Mouse (Mus musculus) heart, embryonic 12.5 days (tissue): ENCODE measurements at regions not wholly inside any gene's neighbourhood (a gene's known extent, or its start where the extent isn't known, plus 50 kb on each side); places are given as distances from the start of the nearest gene placed in this dataset.

Experiments used
- ATAC-seq: fragments of 200-750 bp; cut with Nextera tagmentation; 2 replicates; pipeline ENCODE4 v1.8.0; 2017; ENCODE audit warnings: moderate TSS enrichment, moderate library complexity; ENCODE audit not compliant: insufficient number of reproducible peaks, low FRiP score
- H3K27ac ChIP-seq: fragments of 300-500 bp; sonication (generic); 2 replicates; pipeline ENCODE4 v1.5.1; 2016; ENCODE audit warnings: mild to moderate bottlenecking, moderate library complexity; ENCODE audit not compliant: poor library complexity, severe bottlenecking
- H3K27me3 ChIP-seq: fragments of 300-500 bp; sonication (generic); replicated peaks from 2 replicates; pipeline ENCODE4 v1.6.1; 2016; ENCODE audit warnings: mild to moderate bottlenecking, moderate library complexity
- H3K36me3 ChIP-seq: fragments of 300-500 bp; sonication (generic); 2 replicates; pipeline ENCODE4 v1.6.1; 2016; ENCODE audit warnings: mild to moderate bottlenecking, moderate library complexity
- H3K4me1 ChIP-seq: fragments of 300-500 bp; sonication (generic); replicated peaks from 2 replicates; pipeline ENCODE4 v1.6.1; 2016; ENCODE audit warnings: mild to moderate bottlenecking
- H3K4me2 ChIP-seq: fragments of 300-500 bp; sonication (generic); 2 replicates; pipeline ENCODE4 v1.6.1; 2016; ENCODE audit warnings: mild to moderate bottlenecking, moderate library complexity
- H3K4me3 ChIP-seq: fragments of 300-500 bp; sonication (generic); 2 replicates; pipeline ENCODE4 v1.5.1; 2016; ENCODE audit warnings: mild to moderate bottlenecking
- H3K9ac ChIP-seq: fragments of 300-500 bp; sonication (generic); 2 replicates; pipeline ENCODE4 v1.6.1; 2016; ENCODE audit warnings: mild to moderate bottlenecking, moderate library complexity
- H3K9me3 ChIP-seq: fragments of 300-500 bp; sonication (generic); replicated peaks from 2 replicates; pipeline ENCODE4 v1.6.1; 2016; ENCODE audit warnings: mild to moderate bottlenecking, moderate library complexity
- WGBS: fragments of 180-500 bp; shearing (Covaris S2); methylation state at CpG from one replicate; pipeline ENCODE4 v1.1.7; 2016; 5-methylcytosine and 5-hydroxymethylcytosine counted together

DNA sequence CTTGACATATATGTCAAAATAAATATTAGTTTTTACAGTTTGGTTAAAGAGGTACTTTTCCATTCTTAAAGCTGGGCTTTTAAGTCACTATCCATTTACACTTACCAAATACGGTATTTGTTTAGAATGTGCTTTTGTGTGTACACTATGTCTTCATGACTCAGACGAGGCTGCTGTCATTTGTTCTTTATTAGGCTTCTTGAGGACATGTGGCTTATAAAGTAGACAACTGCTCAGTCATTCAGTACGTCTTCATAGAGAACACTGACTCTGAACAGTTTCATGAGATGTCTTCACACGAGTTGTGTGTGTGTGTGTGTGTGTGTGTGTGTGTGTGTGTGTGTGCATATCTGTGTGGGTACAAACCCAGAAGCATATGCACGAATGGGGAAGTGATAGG, 216.1 kb downstream of the Fbxo8 start:
- Histone ChIP-seq H3K9ac (no peak overlapping the region), H3K4me2 (no peak overlapping the region), H3K36me3 (no peaks in the 10 kb centered on the region), H3K4me1 (no peaks in the 10 kb centered on the region), H3K4me3 (no peak overlapping the region), H3K27ac (no peak overlapping the region), H3K27me3 (no peaks in the 10 kb centered on the region), H3K9me3 (no peaks in the 10 kb centered on the region; the same call in 1 of the 2 replicates)
- 68% methylated on average over 5 of the region's 5 CpGs for WGBS
- no peak for ATAC-seq

DNA sequence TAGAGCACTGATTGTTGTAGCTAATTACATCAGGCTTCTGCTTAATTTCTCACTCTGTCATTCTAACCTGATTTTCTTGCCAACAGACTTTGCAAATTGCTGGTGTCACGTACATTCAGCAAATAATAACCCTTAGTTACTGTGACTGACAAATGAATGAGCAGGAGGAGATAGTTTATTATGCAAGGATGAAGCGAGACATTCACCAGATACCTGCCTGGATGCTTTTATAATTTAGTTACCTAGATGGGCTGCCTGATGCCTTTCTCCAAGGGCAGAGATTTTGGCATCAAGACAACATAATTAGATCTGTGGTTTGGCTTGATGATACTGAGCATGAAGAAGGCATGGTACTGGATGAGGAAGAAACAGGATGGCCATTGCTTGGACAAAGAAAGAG, 233.6 kb downstream of the Fbxo8 start:
- H3K36me3 ChIP-seq: no peaks in the 10 kb centered on the region
- H3K9me3 ChIP-seq: 0 out of 2 replicates have a peak, but pooled peaks cover 2% of the 10 kb centered on the region
- no peak overlapping the region for H3K27ac ChIP-seq
- ATAC-seq: no peak
- H3K9ac ChIP-seq: no peak overlapping the region
- no peaks in the 10 kb centered on the region for H3K27me3 ChIP-seq
- H3K4me1 ChIP-seq: no peaks in the 10 kb centered on the region
- H3K4me2 ChIP-seq: no peak overlapping the region
- 72% methylated on average over 2 of the region's 2 CpGs for WGBS
- no peak overlapping the region for H3K4me3 ChIP-seq

DNA sequence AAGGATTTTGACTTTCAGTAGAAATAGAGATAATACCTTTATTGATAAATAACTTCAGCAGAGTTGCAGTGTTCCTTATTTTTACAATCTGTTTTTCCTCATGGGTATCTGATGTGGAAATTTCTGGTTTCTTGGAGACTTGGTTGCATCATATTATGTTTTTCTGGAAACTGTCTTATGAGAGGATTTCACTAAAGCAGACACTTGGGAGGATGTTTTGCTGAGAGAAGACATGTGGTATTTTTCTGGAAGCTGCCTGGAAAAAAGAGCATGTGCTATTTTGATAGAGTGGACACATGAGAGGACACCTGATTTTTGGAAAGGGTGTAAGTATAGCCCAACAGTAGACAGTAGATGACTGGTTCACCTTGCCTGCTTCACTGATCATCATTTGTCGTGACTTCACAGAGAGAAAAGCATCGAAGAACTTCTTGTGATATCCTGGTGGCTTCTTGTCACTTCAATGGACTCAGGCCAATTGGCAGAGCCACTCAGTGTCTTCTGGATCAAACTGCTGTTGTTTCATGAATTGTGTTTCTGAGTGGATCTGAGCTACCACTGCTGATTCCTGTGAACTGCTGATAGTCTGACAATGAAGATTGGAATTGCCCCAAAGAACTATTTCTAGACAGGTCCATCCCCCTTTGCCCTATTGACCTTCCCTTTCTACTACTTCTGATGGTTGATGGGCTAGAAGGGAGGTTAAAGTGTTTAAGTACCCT, 238.8 kb downstream of the Fbxo8 start:
- no peak overlapping the region for H3K9ac ChIP-seq
- H3K4me1 ChIP-seq: no peaks in the 10 kb centered on the region
- 85% methylated on average over 2 of the region's 2 CpGs for WGBS
- H3K4me3 ChIP-seq: no peak overlapping the region
- H3K9me3 ChIP-seq: no peaks in the 10 kb centered on the region
- H3K4me2 ChIP-seq: no peak overlapping the region
- H3K36me3 ChIP-seq: no peaks in the 10 kb centered on the region
- ATAC-seq: no peak
- H3K27me3 ChIP-seq: no peaks in the 10 kb centered on the region
- no peak overlapping the region for H3K27ac ChIP-seq

DNA sequence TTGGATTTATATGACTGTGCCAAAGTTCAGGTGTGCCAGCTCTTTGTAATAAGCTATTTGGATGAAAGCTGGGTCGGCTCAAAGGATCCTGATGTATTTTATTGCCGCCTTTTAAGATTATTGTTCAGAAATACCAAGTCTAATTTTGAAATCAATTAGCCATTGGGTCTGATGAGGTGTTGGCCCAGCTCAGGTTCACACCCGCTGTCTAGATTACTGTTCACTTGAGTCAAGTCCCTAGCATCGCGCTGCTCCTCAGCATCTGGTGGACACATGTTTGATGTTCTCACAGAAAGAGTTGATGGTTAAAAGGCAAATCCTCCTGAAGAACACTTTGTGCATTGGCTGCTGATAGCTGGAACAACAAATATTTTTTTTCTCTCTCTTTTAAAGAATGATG, 281.8 kb downstream of the Fbxo8 start:
- 87% methylated on average over 5 of the region's 5 CpGs for WGBS
- ATAC-seq: no peak
- Histone ChIP-seq H3K27ac (no peak overlapping the region; the same call in 1 of the 2 replicates), H3K36me3 (no peaks in the 10 kb centered on the region), H3K4me3 (no peak overlapping the region), H3K4me1 (peaks cover 8% of the 10 kb centered on the region; the same call in 1 of the 2 replicates), H3K9ac (no peak overlapping the region), H3K9me3 (no peaks in the 10 kb centered on the region), H3K27me3 (no peaks in the 10 kb centered on the region), H3K4me2 (no peak overlapping the region)

DNA sequence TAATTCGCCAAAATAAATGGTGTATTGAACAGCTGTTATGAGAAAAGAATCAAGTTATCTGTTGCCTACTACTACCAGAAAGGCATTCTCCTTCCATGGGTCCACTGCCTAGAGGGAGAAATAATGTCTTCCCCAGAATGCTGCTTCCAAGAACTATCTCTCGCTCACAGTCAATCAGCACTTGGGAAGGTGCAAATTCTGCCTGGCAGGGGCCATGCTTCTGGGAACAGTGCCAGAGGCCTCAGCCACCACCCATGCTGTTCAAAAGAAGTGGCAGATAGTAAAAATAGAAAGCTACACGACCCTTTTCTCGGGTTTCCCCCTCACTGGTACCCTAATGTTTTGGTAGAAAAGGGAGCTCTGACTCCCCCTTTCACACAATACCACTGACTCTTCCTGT, 282.2 kb downstream of the Fbxo8 start:
- Histone ChIP-seq H3K9me3 (no peaks in the 10 kb centered on the region), H3K9ac (no peak overlapping the region), H3K27me3 (no peaks in the 10 kb centered on the region), H3K36me3 (no peaks in the 10 kb centered on the region), H3K4me3 (no peak overlapping the region), H3K27ac (peak overlapping the region; percentile 61; the same call in 1 of the 2 replicates), H3K4me1 (peaks cover 8% of the 10 kb centered on the region; the same call in 1 of the 2 replicates), H3K4me2 (peak overlapping the region; percentile 23; the same call in 1 of the 2 replicates)
- peak; percentile 66; the same call in 1 of the 2 replicates for ATAC-seq
- WGBS: 23% methylated on average over 4 of the region's 4 CpGs

DNA sequence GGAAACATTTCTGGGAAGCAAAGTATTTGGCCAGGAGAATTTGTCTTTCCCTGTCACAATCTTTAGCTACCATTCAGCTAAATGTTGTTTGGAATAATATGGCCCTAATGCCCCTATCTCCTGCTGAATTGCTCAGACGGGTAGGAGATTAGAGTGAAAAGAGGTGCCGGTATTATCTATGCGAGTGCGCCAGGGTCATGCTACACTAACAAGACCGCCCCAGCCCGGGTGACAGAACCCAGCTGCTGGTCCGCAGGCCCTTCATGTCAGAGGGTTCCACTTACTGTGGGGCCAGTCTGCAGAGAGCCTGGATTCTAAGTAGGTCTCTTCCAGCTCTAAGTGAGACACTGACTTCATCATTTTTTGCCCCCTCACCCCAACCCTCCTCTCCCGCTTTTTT, 332.6 kb downstream of the Fbxo8 start:
- H3K9me3 ChIP-seq: no peaks in the 10 kb centered on the region
- peak overlapping the region; percentile 36 for H3K4me2 ChIP-seq
- H3K4me3 ChIP-seq: no peak overlapping the region
- no peak overlapping the region for H3K9ac ChIP-seq
- peak overlapping the region; percentile 78 for H3K27ac ChIP-seq
- WGBS: 2% methylated on average over 8 of the region's 8 CpGs
- no peaks in the 10 kb centered on the region for H3K27me3 ChIP-seq
- ATAC-seq: peak; percentile 92
- H3K4me1 ChIP-seq: peaks cover 7% of the 10 kb centered on the region
- no peaks in the 10 kb centered on the region for H3K36me3 ChIP-seq

DNA sequence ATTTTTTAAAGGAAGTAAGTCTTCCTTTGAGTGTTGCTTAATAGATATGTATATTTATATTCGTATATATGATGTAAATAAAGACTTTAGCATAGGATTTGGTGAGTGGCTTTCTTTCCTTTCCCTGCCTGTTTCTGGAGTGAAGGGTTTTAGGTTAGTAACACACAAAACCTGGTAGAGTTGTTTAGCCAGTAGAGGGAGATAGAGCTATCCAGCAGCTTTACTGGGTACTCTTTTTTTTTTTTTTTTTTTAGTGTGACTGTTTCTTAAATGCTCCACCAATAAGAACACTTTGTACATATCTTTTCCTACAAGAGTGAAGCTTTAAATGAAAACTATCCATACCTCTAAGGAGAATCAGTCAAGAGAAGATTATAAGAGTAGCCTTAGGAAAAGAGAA, 333.3 kb downstream of the Fbxo8 start:
- Histone ChIP-seq H3K9me3 (no peaks in the 10 kb centered on the region), H3K36me3 (no peaks in the 10 kb centered on the region), H3K4me3 (no peak overlapping the region), H3K27ac (no peak overlapping the region), H3K27me3 (no peaks in the 10 kb centered on the region), H3K4me2 (no peak overlapping the region), H3K4me1 (peaks cover 7% of the 10 kb centered on the region), H3K9ac (no peak overlapping the region)
- WGBS: 8% methylated on average over 1 of the region's 1 CpGs
- ATAC-seq: no peak

DNA sequence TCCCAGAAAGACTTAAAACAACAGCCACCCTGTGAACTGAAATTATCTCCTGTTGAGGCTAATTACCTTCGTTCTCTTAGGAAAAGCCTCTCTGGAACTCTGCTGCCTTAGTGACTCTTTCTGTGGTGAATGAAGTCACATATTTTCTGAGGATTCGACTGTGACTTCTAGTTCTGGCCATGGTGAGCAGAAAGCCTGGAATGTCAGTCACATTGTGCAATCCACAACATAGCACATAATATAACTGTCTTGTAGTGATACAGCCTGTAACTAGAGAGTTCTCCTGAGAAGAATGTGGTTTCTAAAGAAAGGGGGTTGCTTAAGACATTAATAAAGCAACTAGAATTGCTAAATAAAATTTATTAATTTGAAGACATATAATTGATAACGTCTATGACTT, 342.7 kb downstream of the Fbxo8 start:
- no peak overlapping the region for H3K4me3 ChIP-seq
- H3K27ac ChIP-seq: 0 out of 2 replicates have a peak overlapping the region, but pooled peaks have one; percentile 18
- ATAC-seq: no peak
- H3K4me1 ChIP-seq: peaks cover 5% of the 10 kb centered on the region; the same call in 1 of the 2 replicates
- WGBS: 34% methylated on average over 3 of the region's 3 CpGs
- H3K36me3 ChIP-seq: no peaks in the 10 kb centered on the region
- H3K27me3 ChIP-seq: no peaks in the 10 kb centered on the region
- H3K4me2 ChIP-seq: no peak overlapping the region
- H3K9me3 ChIP-seq: no peaks in the 10 kb centered on the region
- no peak overlapping the region for H3K9ac ChIP-seq

DNA sequence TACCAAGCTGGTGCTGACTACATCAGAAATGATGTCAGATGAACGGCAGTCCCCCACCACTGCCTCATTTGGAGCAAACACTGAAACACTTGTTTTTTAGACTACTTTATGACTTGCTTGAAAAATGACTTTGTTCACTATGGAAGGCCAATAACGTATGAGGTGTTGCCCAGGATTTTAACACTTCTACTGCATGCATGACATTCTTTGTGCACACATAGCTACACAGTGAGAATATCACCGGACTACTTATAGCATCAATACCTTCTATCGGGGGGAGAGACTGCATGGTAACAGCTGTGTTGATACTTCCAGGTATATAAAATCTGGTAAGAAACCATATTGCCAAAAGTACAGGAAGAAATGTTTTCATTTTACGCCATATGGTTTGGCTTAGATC, 364.5 kb downstream of the Fbxo8 start:
- peaks cover 3% of the 10 kb centered on the region; the same call in 1 of the 2 replicates for H3K4me1 ChIP-seq
- 61% methylated on average over 5 of the region's 5 CpGs for WGBS
- ATAC-seq: no peak
- no peak overlapping the region for H3K9ac ChIP-seq
- no peak overlapping the region for H3K4me2 ChIP-seq
- H3K27me3 ChIP-seq: no peaks in the 10 kb centered on the region
- H3K4me3 ChIP-seq: no peak overlapping the region
- H3K36me3 ChIP-seq: no peaks in the 10 kb centered on the region
- no peaks in the 10 kb centered on the region for H3K9me3 ChIP-seq
- no peak overlapping the region for H3K27ac ChIP-seq

DNA sequence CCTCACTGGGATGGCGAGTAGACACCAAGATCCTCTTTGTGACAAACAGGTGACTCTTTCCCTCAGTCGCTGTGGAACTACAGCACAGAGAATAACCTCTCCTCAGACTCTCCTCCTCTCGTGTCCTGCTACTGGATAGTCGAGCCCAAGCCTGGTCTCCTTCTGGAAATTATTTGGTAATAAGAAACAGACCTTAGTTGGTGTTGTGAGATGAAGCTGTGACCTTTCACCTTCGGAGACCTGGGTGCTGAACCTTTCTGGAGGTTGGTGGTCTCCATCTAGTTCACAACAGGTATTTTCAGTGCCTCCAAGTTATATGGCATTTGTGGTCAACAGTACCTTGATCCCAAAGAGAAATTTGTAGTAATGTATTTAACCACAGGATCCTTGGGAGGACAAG, 365.1 kb downstream of the Fbxo8 start:
- 75% methylated on average over 5 of the region's 5 CpGs for WGBS
- H3K9ac ChIP-seq: no peak overlapping the region
- H3K27me3 ChIP-seq: no peaks in the 10 kb centered on the region
- no peaks in the 10 kb centered on the region for H3K9me3 ChIP-seq
- H3K27ac ChIP-seq: no peak overlapping the region
- no peak overlapping the region for H3K4me2 ChIP-seq
- no peak for ATAC-seq
- H3K4me1 ChIP-seq: peaks cover 3% of the 10 kb centered on the region; the same call in 1 of the 2 replicates
- no peaks in the 10 kb centered on the region for H3K36me3 ChIP-seq
- H3K4me3 ChIP-seq: no peak overlapping the region

DNA sequence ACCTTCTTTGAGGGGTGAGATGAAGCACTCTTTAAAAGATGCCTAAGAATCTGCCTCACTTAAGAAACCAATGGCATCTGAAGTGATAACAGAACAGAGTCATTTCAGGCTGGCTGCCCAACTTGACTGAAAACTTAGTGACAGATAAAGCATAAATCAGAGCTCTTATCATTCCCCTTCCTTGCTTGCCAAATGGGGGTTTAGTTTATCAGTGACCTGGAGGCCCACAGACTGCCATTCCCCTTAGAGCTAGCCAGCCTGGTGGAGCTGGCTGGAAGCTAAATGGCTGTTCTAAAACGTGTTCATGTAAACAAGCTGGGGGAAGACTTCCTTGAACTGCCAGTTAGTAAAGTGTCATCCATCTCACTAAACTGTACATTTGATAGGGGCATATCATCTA, 373.8 kb downstream of the Fbxo8 start:
- Histone ChIP-seq H3K36me3 (no peaks in the 10 kb centered on the region), H3K4me2 (no peak overlapping the region), H3K9me3 (no peaks in the 10 kb centered on the region), H3K4me3 (no peak overlapping the region), H3K27ac (peak overlapping the region; percentile 68), H3K9ac (no peak overlapping the region), H3K27me3 (no peaks in the 10 kb centered on the region), H3K4me1 (peaks cover 15% of the 10 kb centered on the region)
- ATAC-seq: peak; percentile 67
- 0% methylated on average over 1 of the region's 1 CpGs for WGBS

DNA sequence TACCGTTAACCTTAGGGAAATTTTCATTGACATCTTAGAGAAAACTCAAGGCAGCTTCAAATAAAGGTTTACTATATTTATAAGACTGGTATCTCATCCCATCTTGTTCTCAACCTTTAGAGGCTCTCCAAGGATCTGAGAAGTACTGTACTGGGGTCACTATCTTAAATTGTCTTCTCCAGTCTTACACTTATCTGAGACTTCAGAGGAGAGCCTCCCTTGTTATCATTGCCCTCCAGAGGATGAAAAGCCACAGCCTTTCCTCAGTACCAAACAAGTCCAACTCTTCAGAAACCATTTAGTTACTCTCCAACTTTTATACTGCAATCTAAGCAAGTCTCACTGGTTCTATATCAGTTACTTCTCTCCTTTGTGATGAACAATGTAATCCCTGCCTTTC, 376.3 kb downstream of the Fbxo8 start:
- 63% methylated on average over 1 of the region's 1 CpGs for WGBS
- H3K36me3 ChIP-seq: no peaks in the 10 kb centered on the region
- no peak overlapping the region for H3K4me2 ChIP-seq
- H3K27ac ChIP-seq: no peak overlapping the region
- ATAC-seq: peak; percentile 47; the same call in 1 of the 2 replicates
- H3K9me3 ChIP-seq: no peaks in the 10 kb centered on the region
- H3K27me3 ChIP-seq: no peaks in the 10 kb centered on the region
- H3K4me1 ChIP-seq: peaks cover 25% of the 10 kb centered on the region
- H3K4me3 ChIP-seq: no peak overlapping the region
- no peak overlapping the region for H3K9ac ChIP-seq
